Mouse (Mus musculus) cortical plate, adult 2 months (tissue): ENCODE measurements at regions not wholly inside any gene's neighbourhood (a gene's known extent, or its start where the extent isn't known, plus 50 kb on each side); places are given as distances from the start of the nearest gene placed in this dataset.

Experiments
- CTCF ChIP-seq: fragments of 200-500 bp; IDR thresholded peaks from 2 replicates; pipeline ENCODE4 v1.5.1; 2011; ENCODE audit warnings: mild to moderate bottlenecking, control low read depth, low read length; ENCODE audit not compliant: insufficient read depth; ENCODE audit errors: extremely low read depth
- POLR2A ChIP-seq: fragments of 200-500 bp; IDR thresholded peaks from 2 replicates; pipeline ENCODE4 v1.6.1; 2011; ENCODE audit warnings: mild to moderate bottlenecking, low read length, control low read depth; ENCODE audit not compliant: insufficient read depth; ENCODE audit errors: extremely low read depth

- TF ChIP-seq CTCF (no peak), POLR2A (no peak)
These were observed 130.9 kb downstream of the Gmnc start for GRCm38 (mm10) chr16:26860566-26860965.
